Mouse (Mus musculus) spleen, postnatal 4 days (tissue): ENCODE results near the gene Wwp2.

ENCODE experiments used
- DNase-seq, 2 experiments: peaks; one replicate each; pipeline ENCODE4 v3.0.0; 2022; ENCODE audit warnings: low spot score in 2 of 2

Wwp2 gene

DNA sequence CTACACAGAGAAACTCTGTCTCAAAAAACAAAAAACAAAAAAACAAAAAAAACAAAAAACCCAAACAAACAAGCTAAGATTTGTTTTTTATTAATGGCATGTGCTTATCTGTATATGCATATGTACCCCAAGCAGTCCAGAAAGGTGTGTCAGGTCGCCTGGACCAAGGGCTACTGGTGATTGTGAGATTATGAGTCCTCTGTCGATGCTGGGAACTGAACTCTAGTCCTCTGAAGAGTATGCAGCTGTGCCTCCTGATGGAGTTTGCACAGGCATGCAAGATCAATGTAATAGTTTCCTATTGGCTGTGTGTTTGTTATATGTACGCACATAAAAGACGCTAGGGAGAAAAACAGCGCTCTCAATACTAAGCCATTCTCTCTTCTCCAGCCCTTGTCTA is 74.0 kb downstream of the Wwp2 start:
- no peak for DNase-seq

DNA sequence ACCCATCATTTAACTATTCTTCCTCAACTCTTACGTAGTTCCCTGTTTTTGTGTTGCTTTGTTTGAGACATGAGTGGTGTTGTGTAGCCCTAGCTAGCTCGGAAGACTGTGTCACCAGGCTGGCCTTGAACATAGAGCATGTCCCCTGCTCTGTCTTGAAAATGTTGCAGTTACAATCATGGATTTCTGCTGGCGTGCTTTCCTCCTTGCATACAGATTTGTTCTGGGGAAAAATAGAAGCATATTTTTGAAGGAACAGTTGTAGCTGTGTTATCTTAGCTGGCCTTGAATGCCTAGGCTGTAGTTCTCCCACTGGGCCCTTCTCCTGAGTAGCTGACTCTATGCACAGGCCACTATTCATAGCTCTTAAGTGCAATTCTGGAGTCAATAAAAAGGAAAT is 74.6 kb downstream of the Wwp2 start:
- DNase-seq = no peak

DNA sequence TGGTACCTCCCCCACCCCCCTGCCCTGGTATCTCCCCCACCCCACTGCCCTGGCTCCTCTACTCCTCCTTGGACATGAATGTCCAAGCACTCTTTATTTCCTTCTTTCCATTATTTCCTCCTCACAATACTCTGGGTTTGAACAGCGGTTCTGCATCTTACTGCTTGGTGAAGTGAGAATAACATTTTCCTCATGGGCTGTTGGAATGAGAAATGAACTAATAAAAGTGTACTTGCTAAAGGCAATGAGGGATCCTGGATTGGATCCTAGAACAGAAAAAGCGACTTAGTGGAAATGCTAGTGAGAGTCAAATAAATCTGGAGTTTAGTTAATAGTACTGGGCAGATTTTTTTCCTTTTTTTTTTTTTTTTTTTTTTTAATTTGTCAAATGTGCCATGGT is 77.1 kb downstream of the Wwp2 start:
- no peak for DNase-seq

DNA sequence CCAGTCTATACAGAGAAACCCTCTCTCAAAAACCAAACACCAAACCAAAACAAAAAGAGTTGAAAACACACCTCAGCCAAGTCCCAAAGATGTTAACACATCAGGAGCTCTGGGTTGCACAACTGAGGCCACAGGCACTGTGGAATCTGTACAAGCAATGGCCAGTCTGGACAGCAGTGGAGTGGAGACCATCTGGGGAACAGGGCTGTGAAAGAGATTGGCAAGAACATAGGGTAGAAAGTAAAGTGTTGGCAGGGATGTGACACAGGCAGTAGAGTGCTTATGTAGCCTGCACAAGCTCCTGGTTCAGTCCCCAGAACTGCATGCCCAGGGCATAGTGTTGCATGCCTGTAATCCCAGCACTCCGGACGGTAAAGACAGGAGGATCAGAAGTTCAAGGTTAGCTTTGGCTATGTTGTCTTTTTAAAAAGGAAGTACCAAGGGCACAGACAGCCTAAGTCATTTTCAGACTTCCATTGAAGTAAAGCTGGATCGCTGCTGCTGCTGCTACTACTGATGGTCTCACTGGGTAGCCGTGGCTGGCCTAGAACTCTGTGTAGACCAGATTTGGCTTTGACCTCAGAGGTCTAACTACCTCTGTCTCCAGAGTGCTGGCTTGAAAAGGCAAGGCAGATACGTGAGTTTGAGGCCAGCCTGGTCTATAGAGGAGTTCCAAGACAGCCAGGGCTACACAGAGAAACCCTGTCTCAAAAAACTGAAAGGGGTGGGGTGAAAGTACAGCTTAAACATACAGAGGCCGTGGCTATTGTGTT is 79.0 kb downstream of the Wwp2 start:
- DNase-seq = no peak

DNA sequence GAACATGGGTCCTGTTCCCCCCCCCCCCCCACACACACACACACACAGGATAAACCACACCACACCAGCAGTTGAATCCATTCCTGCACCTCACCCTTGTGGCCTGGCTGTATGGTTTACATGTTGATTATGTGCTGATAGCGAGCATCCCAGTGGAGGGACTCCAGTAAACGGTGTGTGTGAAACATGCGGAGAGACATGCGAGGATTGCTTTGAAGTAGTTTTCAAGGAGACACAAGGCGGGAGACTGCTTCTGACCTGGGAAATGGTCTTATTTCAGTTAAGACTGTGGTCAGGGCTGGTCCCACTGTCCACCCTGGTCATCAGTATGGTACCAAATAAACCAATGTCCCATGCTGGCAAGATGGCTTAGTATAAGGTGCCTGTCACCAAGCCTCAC is 82.6 kb downstream of the Wwp2 start:
- DNase-seq = no peak

DNA sequence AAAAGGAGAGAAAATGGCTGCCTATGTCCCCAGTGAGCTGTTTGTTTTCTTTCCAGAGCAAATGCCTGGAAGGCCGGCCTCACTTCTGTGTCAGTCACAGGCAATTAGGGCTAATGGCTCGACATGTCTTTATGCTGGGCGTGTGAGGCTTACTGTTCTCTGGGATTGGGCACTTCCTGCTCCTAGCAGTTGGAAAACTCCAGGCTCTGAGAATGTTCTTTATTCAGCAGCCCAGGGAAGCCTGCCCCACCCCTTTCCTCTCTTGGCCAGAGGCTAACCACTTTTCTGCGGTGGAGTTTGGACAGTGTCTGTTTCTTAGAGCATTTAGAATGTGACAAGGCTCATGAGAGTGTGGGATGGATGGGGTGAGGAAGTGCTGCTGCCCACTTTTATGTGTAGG is 83.7 kb downstream of the Wwp2 start:
- DNase-seq = no peak

DNA sequence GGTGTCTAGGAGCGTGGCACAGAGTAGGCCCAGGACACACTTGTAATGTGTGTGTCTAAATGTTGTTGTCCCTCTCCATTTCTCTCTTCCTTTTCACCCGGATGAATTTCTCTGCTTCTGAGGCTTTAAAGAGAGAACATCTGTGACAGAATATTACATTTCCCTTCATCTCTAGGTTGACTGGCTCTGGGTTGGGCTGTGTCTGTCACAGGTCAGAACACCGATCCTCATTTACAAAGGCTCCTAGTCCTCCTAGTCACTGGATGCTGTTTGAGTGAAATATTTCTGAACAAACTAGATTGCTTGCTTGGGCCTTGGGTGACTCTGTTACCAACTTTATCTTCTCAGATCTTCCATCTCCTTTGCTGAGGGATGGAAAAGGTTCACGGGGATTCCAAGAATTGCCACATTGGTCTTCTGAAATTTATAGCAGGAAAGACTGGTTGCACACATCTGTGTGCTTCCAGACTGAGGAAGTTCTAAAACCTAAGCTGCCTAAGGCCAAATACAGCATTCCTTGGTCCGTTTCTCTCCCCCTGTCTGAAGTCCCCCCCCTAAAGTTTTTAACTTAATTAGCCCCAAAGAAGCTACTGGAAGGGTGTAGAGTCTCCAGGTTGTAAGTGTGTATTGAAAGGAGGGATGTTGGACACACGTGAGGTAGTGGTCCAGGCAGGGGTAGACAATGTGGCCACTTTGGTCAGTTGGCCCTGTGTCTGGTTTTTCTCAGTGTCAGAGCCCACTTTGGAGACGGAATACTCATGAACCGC is 85.8 kb downstream of the Wwp2 start:
- DNase-seq = no peak

DNA sequence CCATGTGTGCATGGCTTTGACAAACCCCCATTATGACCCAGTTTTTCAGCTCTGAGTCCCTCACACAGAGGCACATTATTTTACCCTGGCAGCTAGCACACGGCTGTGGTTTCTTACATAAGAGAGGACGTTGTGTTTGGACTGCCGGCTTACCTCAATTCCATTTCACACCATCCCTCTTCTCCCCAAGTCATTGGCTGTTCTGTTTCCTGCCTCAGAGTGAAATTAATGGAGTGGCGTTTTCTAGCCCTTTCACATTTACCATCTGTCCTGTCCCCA is 86.3 kb downstream of the Wwp2 start:
- DNase-seq = no peak

DNA sequence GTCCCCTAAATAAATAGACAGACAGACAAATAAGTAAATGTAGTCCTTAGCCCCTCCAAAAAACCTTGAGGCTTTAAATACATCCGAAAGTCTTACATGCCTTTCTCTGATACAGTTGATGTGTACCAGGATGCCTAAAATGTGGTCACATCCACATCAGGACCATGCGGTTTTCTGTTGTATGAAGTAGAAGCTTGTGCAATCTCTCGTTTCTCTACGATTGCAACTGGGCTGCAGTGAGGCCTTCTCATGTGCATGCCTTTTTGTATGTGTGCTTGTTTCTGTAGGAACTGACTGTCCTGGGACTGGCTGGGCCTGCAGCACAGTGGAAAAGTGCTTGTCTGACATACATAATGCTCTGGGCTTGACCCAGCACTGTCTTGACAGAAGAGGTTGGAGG is 88.4 kb downstream of the Wwp2 start:
- no peak for DNase-seq

DNA sequence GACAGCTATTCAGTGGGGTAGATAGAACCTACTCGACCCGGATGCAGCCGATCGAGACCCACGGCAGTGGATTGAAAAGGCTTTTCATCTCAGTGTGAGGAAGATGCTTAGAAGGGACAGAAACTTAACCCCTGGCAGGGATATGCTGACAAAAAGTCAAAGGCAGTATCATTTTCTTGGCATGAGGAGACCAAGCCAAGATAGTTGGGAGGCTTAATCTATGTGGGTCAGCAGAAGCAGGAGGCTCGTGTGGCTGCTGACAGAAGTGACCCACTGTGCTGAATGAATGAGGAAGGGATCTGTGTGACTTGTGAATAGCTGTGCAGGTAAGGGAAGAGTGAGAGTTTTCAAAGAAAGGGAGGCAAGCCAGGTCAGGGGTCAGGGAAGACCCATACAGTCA is 92.6 kb downstream of the Wwp2 start:
- DNase-seq = no peak

DNA sequence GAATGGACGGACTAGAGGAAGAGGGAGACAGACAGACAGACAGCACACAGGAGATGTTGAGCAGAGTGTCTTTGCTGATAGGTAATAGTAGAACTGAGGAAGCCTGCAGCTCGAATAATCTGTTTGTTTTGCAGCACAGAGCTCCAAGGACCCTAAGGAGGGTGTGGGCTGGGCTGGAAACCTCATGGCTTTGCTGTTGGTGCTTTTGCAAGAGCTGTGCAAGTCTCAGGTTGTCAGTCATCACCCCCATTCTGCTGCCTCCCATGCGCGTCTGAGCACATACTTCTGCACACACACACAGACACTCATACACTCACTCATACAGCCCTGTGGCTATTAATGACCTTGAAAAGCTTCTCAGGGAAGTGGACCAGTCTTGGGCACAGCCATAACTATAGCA is 101.3 kb downstream of the Wwp2 start:
- no peak for DNase-seq

DNA sequence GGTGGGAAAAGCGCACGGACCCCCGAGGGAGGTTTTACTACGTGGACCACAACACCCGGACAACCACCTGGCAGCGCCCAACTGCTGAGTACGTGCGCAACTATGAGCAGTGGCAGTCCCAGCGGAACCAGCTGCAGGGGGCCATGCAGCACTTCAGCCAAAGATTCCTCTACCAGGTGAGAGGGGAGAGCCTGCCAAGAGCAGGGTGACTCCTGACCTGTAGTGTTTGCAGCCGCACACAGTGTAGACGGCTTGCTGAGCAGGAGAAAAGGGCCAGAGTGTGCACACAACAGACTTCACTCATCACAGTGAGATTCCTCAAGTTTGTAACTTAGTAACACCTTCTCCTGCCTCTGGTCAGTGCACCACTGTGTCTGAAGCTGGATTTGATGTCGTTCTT is 104.5 kb downstream of the Wwp2 start:
- no peak for DNase-seq

DNA sequence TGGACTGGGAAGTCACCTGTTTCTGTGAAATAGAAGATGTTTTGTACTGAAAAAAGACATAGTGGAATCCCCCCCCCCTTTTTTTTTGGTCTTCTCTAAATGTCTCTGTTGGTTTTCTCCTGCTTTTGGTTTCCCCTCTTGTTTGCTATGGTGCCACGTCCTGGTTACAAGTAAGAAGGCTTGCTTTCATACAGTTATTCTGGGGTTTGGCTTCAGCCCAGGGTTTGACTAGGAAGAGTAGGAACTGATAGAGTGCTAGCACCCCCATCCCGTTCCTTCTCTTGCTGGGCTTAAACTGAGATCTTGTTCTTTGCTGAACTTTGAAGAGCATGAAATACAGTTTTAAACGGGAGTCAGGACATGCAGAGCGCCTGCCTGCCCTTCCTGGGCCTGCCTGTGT is 105.2 kb downstream of the Wwp2 start:
- no peak for DNase-seq

DNA sequence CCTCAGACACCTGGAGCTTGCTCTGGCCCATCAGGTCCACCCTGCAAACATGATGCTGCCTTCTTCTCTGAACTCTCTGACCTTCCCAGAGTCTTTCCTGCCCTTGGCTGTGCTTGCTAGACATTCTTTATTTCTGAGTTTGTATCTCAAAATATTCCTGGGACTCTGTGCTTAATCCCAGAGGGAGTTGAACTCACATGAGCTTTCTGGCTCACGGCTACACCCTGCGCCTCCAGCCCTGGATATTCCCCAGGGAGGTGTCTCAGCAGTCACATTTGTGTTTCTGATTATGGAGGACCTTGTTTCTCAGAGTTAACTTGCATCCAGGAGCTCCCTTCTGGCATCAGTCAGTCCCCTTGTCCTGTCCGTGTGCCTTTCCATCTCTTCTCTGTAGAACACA is 106.0 kb downstream of the Wwp2 start:
- no peak for DNase-seq

DNA sequence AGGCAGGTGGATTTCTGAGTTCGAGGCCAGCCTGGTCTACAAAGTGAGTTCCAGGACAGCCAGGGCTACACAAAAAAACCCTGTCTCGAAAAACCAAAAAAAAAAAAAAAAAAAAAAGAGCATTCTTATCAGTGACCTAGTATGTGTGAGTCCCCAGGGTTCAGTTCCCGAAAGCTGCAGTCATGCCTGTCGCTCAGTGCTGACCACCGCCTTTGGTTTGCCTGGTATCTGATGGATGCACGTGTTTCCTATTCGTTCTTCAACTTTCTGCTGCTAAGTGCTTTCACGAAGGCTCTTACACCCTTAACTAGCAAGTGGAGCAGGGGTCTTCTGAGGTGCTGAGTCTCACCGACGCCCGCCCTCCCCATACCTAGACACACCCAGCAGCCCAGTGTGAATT is 107.5 kb downstream of the Wwp2 start:
- no peak for DNase-seq

DNA sequence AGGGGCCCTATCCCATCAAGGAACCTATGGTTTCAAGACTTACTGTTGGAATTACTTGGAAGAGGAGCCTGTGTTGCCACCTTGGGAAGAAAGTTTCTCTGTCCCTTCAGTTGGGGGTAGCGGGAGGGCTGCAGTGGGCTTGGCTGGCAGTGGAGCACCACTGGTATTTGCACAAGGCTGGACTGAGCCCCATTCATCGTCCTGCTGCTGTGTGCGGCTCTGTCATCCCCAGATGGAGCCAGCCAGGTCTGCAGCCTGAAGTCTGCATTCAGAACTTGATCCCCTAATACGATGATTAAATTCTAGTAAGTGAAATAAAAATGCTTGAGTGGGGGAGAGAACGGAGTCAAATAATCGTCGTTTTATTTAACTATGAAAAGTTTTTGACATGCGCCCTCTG is 108.0 kb downstream of the Wwp2 start:
- DNase-seq = no peak

DNA sequence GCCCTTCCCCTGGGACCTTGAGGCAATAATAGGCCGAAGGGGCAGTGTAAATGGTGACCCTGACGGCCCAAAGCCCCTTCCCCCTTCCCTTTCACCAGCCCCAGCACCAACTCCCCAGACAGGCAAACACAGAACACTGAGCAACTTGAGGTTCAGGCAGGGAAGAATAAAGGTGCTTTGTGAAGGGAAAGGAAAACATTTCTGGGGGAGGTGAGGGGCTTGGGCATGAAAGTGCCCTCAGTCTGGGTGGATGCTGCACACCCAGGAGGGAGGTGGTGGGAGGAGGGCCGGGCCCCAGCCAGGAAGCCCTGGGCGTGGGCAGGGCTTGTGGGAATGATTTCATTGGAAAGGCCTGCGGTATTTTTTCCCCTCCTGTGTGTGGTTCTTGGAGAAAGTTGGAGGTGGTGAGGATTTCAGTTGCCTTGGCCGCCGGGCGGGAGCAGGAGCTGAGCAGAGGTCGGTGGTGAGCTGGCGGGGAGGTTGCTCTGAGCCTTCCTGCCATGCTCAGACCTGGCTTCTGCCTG is 108.5 kb downstream of the Wwp2 start:
- no peak for DNase-seq

DNA sequence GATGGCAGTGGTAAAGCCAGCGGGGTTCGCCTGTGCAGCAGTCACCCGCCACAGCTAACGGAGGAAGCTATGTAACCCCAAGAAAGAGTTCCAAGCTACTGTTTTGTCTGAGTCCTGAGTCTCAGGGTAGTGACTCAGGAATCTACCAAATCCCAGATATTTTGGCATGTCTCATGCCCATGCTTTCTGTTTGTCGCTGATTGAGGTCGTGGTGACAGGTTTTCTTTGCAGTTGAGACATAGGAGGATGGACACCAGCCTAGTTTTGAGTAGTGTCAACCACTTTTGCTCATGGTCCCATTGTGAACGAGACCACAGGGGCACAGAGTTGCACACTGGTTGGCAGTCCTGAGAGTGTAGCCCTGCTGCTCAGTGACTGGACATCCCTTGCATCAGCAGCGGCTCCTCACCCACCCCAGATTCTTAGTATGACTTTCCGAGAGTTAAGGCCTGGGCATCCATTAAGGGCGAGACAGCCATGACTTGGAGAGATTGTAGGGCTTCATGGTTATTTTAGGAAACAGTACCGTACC is 109.5 kb downstream of the Wwp2 start:
- no peak for DNase-seq

DNA sequence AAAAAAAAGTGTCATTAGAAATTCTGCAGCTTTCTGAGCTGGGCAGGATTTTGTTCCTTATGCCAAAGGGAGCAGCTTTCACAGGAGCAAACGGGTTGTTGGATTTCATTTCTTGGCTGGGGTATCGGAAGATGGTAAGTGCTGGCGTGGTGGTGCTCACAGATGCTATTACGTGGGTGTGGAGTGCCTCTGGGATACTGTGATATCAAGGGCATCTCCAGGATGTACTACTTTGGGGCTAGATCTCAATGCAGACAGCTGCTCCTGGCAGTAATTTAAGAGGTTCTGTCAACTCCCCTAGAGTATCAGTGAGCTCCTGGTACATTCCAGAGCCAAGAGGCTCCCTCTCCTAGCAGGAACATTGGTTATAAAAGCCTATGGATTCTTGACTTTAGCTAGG is 110.0 kb downstream of the Wwp2 start:
- DNase-seq = no peak

DNA sequence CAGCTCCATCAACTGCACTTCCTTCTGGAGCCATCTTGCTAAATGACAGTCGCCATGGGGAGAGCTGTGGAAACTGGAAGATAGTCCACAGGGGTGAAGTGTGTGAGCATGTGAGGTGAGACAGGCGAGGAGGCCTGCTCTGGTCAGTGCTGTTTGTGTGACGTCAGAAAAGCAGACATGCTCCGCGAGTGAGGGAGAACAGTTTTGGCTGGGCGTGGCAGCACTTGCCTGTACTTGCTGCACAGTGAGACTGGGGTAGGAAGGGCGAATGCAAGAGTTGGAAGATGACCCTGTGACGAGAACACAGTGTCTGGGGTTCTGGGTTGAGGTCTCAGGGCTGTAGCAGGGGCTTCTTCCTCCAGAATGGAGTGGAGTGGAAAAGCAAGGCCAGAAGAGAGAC is 110.7 kb downstream of the Wwp2 start:
- no peak for DNase-seq

DNA sequence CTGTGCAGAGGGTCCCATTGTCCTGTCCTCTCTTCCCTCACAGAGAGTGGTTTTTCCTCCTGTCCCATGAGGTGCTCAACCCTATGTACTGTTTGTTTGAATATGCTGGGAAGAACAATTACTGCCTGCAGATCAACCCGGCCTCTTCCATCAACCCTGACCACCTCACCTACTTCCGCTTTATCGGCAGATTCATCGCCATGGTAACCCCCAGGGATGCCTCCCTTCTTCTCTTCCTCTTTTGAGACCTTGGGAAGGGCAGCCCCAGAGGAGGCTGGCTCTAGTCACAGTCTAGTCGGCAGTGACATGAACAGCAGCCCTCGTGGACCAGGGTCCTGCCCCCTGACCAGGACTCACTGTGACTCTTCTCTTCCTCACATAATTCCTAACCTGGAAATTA is 116.1 kb downstream of the Wwp2 start:
- DNase-seq = no peak

DNA sequence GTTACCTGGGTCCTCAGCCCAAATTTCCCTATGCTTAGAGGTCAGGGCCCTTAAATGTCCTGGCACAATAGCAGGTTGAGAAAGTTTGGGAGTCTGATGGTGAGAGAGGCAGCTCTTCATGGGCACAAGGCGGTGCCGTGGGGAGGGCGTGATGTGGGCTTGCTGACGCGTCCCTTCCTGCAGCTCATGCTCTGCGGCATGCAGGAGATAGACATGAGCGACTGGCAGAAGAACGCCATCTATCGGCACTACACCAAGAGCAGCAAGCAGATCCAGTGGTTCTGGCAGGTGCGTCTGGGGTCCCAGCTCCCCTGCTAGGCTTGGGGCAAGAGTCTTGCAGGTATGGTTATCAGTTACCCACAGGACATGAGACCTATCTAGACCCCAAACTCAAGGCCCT is 119.1 kb downstream of the Wwp2 start:
- DNase-seq = no peak

DNA sequence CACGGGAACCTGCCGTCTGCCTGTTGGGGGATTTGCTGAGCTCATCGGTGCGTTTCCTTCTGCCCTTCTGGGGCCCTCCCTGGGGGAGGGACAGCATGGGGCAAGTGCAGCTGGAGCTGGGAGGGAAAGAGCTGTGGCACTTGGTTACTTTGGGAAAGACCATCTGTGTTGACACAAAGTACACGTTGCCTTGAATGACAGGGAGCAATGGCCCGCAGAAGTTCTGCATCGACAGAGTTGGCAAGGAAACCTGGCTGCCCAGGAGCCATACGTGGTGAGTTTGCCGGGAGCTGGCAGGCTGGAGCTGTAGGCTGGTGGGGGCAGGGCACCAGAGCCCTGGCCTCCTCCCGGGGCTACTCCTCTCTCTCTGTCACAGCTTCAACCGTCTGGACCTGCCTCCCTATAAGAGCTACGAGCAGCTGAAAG is 120.4 kb downstream of the Wwp2 start:
- no peak for DNase-seq
